Mouse (Mus musculus) testis, postnatal 14 days (tissue): ENCODE data around the gene Kifc3.

ENCODE experiments used
- DNase-seq: peaks from one replicate; pipeline ENCODE4 v3.0.0; 2021; ENCODE audit warnings: low spot score

Gene Kifc3

GRCm38 (mm10) chr8:95134186-95134585 is 68.4 kb downstream of the Kifc3 start:
- DNase-seq: no peak

- no peak for DNase-seq
Measured at GRCm38 (mm10) chr8:95131983-95132382, 70.6 kb downstream of the Kifc3 start.

- DNase-seq: no peak
Measured at GRCm38 (mm10) chr8:95130966-95131537, 71.6 kb downstream of the Kifc3 start.

GRCm38 (mm10) chr8:95128750-95129260 is 73.8 kb downstream of the Kifc3 start:
- no peak for DNase-seq

GRCm38 (mm10) chr8:95127658-95128057 is 75.0 kb downstream of the Kifc3 start:
- no peak for DNase-seq

- no peak for DNase-seq
Measured at GRCm38 (mm10) chr8:95126497-95126896, 76.1 kb downstream of the Kifc3 start.

GRCm38 (mm10) chr8:95123455-95123854 is 79.2 kb downstream of the Kifc3 start:
- no peak for DNase-seq

GRCm38 (mm10) chr8:95113750-95114149 is 88.9 kb downstream of the Kifc3 start:
- no peak for DNase-seq

- DNase-seq: no peak
Measured at GRCm38 (mm10) chr8:95113108-95113507, 89.5 kb downstream of the Kifc3 start.

GRCm38 (mm10) chr8:95112594-95112993 is 90.0 kb downstream of the Kifc3 start:
- DNase-seq: no peak

GRCm38 (mm10) chr8:95107306-95107705 is 95.3 kb downstream of the Kifc3 start:
- DNase-seq: no peak

- no peak for DNase-seq
Measured at GRCm38 (mm10) chr8:95101972-95102371, 100.6 kb downstream of the Kifc3 start.

GRCm38 (mm10) chr8:95099009-95099408 is 103.6 kb downstream of the Kifc3 start:
- no peak for DNase-seq

- DNase-seq: no peak
Measured at GRCm38 (mm10) chr8:95093574-95093973, 109.0 kb downstream of the Kifc3 start.

GRCm38 (mm10) chr8:95085432-95086141 is 117.0 kb downstream of the Kifc3 start:
- DNase-seq: no peak

GRCm38 (mm10) chr8:95084744-95085431 is 117.7 kb downstream of the Kifc3 start:
- DNase-seq: no peak

GRCm38 (mm10) chr8:95084261-95084660 is 118.4 kb downstream of the Kifc3 start:
- DNase-seq: no peak

GRCm38 (mm10) chr8:95081650-95082049 is 121.0 kb downstream of the Kifc3 start:
- peak; percentile 17 for DNase-seq

GRCm38 (mm10) chr8:95080381-95081341 is 122.0 kb downstream of the Kifc3 start, which contains the start of gene Katnb1:
Gene Katnb1, plus strand, starts transcription at chr8:95081186.
- DNase-seq: peak; percentile 99

GRCm38 (mm10) chr8:95079305-95079704 is 123.3 kb downstream of the Kifc3 start:
- no peak for DNase-seq

GRCm38 (mm10) chr8:95078055-95078454 is 124.6 kb downstream of the Kifc3 start:
- DNase-seq: no peak

GRCm38 (mm10) chr8:95076151-95076550 is 126.5 kb downstream of the Kifc3 start:
- no peak for DNase-seq
